Mouse (Mus musculus) limb, embryonic 10.5 days (tissue): ENCODE results near the gene Poc1b. TPM values are rescaled to one million over a fixed set of nuclear protein-coding genes. Genes with fewer than 3 reads are reported as not detected.
"Not testable (repeated sequence)": the region's sequence is repeated elsewhere in the genome, so short reads cannot be mapped to it uniquely, and the experiment has no call there.

Source experiments
- DNase-seq: peaks from one replicate; pipeline ENCODE4 v3.0.0-alpha.2; 2017; ENCODE audit warnings: low spot score
- H3K27ac ChIP-seq: fragments of 300-500 bp; sonication (generic); 2 replicates; pipeline ENCODE4 v1.5.1; 2016; ENCODE audit warnings: mild to moderate bottlenecking
- H3K27me3 ChIP-seq: fragments of 300-500 bp; sonication (generic); 2 replicates; pipeline ENCODE4 v1.6.1; 2016; ENCODE audit warnings: low read depth, mild to moderate bottlenecking; ENCODE audit not compliant: poor library complexity, severe bottlenecking
- H3K36me3 ChIP-seq: fragments of 300-500 bp; sonication (generic); 2 replicates; pipeline ENCODE4 v1.6.1; 2016; ENCODE audit warnings: mild to moderate bottlenecking, moderate library complexity
- H3K4me1 ChIP-seq: fragments of 300-500 bp; sonication (generic); 2 replicates; pipeline ENCODE4 v1.6.1; 2016
- H3K4me3 ChIP-seq: fragments of 300-500 bp; sonication (generic); 2 replicates; pipeline ENCODE4 v1.5.1; 2016; ENCODE audit warnings: mild to moderate bottlenecking, moderate library complexity
- H3K9me3 ChIP-seq: fragments of 300-500 bp; sonication (generic); replicated peaks from 2 replicates; pipeline ENCODE4 v1.6.1; 2016; ENCODE audit warnings: mild to moderate bottlenecking
- WGBS: fragments of 180-500 bp; shearing (Covaris S2); methylation state at CpG from one replicate; pipeline ENCODE4 v1.1.7; 2016; 5-methylcytosine and 5-hydroxymethylcytosine counted together
- polyA plus RNA-seq: library from polyadenylated mRNA; unstranded; fragments of >200 nt; fragmentation: Nextera tagmentation; extraction: Ambion mirVana; gene quantifications from 2 replicates; pipeline ENCODE4 v1.2.1, GENCODE M21; 2016

Poc1b gene
- polyA plus RNA-seq, 1 experiment from 2014 or later = 39.9 TPM

DNA sequence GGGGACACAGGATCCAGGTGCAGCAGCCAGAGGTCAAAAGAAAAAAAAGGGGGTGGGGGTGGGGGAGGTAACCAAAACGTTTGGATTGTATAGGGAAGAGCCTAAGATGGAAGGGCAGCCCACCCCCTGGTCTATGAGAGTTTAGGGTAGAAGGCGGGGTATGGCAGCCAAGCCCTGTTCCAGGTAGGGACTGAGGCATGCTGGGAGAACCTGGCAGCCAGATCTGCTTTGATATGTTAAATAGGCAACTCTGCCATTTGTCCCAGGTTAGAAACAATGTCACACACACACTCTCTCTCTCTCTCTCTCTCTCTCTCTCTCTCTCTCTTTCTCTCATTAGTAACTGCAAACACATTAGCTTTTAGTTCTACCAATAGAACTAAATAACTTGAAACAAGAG, 100.3 kb downstream of the Poc1b start:
- H3K27me3 ChIP-seq = no peaks in the 10 kb centered on the region
- no peaks in the 10 kb centered on the region for H3K36me3 ChIP-seq
- no peaks in the 10 kb centered on the region for H3K9me3 ChIP-seq
- H3K27ac ChIP-seq = no peak overlapping the region
- H3K4me3 ChIP-seq = no peak overlapping the region
- H3K4me1 ChIP-seq = peaks cover 52% of the 10 kb centered on the region
- DNase-seq = no peak
- WGBS = 48% methylated on average over 2 of the region's 2 CpGs

DNA sequence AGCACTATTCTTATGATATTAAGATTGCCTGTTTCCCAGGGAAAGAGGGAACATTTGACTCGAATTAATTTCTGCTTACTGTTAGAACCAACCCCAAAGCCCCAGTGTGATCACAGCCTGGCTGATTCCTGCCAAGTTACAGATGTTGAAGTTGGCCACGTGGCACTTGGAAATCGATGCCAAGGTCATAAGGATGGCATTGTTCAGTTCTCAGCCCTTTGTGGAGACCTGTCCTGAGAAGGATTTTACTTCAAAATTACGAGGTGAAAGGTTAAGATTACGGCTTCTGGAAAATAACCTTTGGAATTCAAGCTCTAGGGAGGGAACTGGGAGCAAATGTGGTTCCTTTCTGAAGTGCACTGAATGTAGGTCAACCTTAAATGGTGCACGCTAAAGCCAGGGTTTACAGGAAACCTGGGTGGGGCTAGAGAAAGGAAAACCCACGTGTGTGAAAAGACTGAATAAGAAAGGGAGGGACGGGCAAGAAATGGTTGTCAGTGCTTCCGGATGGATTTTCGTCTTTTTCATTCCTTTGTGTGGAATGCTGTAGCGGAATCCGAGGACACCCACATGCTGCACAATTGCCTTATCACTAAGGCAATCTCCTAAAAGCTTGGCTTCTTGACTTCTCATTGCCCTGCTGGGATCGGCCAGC, 102.4 kb downstream of the Poc1b start:
- no peak overlapping the region for H3K4me3 ChIP-seq
- H3K9me3 ChIP-seq = no peaks in the 10 kb centered on the region
- no peak for DNase-seq
- peaks cover 37% of the 10 kb centered on the region for H3K4me1 ChIP-seq
- 82% methylated on average over 13 of the region's 13 CpGs for WGBS
- H3K27me3 ChIP-seq = no peaks in the 10 kb centered on the region
- no peaks in the 10 kb centered on the region for H3K36me3 ChIP-seq
- H3K27ac ChIP-seq = no peak overlapping the region

DNA sequence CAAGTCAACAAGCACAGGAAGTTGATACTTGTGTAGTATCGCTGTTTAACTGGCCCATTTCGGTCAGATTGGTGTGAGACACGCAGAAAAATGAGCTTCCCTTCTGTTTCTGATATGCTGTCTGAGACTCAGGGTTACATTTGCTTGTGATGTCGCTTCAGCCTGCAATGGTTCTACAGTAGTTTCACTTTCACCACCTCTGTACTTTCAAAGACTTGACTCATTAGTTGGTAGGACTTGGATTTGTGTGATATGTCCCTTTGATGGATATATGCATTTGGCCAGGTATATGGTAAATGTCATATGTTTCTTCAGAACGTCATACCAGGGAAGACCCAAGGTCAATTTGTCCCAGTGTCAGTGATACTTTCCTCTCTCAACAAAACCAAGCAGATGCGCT, 104.2 kb downstream of the Poc1b start:
- 93% methylated on average over 6 of the region's 6 CpGs for WGBS

DNA sequence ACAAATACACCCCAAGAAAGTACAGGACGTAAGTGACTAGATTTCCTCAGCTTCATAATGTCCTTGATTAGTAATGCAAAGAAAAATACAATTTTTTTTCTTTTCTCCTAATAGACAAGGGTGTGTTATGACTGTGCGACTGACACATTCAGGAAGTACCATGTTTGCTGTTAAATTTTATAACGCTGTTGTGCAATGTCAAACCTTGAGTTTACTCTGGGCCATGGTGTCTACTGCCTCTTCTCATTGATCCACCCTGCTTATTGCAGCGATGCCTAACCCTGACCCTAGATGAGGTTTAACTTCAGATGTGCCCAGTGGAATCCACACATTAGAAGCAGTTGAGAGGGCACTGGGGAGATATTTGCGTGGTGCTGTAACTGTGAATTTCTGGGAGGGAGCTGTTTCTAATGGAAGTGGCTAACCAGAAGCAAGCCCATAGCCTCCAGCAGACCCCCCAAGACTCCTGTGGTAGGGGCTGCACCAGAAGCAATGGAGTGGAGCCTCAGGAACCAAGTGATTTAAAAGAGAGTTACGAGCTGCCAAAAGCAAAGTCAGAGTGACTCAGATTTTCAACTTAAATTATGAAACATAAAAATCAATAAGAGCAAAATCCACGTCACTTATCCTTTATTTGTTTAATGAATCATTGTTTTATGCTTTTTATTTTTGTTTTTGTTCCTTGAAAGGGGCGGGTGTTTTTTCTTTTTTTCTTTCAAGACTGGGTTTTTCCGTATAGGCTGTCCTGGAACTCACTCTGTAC, 104.8 kb downstream of the Poc1b start:
- 92% methylated on average over 9 of the region's 9 CpGs for WGBS
- Histone ChIP-seq H3K4me1 (peaks cover 18% of the 10 kb centered on the region), H3K27ac (no peak overlapping the region), H3K36me3 (no peaks in the 10 kb centered on the region), H3K9me3 (no peaks in the 10 kb centered on the region), H3K27me3 (no peaks in the 10 kb centered on the region), H3K4me3 (no peak overlapping the region)
- no peak for DNase-seq

More for the DNA sequence above, 104.2 kb downstream of the Poc1b start:
- Histone ChIP-seq H3K4me1 (peaks cover 25% of the 10 kb centered on the region), H3K27me3 (no peaks in the 10 kb centered on the region), H3K4me3 (no peak overlapping the region), H3K36me3 (no peaks in the 10 kb centered on the region), H3K9me3 (no peaks in the 10 kb centered on the region), H3K27ac (no peak overlapping the region)
- no peak for DNase-seq

DNA sequence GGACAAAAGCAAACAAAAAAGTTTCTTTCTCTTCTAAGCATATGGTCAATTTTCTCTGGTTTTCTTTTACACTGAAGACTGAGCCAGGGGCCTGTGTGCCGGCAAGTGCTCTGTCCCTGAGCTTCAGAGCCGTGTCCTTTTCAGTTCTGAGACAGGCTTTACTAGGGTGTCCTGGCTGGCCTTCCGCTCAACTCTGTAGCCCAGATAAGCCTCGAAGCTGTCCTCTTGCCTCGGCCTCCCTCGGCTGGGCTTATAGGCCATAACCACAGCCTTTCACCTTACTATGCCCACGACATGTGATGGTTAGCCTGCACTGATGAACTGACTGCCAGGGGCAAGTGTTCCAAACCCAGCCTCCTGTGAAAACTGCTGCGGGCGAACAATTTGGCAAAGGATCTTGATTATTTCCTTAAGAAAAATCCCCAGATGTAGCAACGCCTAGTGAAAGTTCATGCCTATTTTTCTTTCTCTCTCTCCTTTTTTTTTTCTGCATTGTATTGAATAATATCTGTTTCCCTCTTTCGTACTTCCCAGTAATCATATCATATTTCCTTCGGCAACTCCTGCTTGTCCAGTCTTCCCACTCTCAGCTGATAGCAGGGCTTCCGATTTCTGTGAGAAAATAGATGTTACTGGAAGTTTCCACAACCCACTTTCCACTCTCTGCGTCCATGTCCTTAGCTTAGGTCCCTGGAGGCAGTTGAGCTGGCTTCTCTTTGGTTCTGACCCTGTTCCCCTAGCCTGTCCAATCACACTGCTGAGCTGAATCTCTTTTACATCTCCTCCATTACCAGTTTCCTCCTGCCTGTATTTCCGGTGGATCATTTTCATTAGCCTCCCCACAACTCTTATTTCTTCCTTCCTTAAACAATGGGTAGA, 107.8 kb downstream of the Poc1b start:
- H3K9me3 ChIP-seq = no peaks in the 10 kb centered on the region
- H3K27ac ChIP-seq = no peak overlapping the region
- H3K27me3 ChIP-seq = no peaks in the 10 kb centered on the region
- H3K4me1 ChIP-seq = peaks cover 3% of the 10 kb centered on the region; the same call in 1 of the 2 replicates
- no peak for DNase-seq
- H3K4me3 ChIP-seq = no peak overlapping the region
- H3K36me3 ChIP-seq = no peaks in the 10 kb centered on the region
- 92% methylated on average over 15 of the region's 15 CpGs for WGBS

DNA sequence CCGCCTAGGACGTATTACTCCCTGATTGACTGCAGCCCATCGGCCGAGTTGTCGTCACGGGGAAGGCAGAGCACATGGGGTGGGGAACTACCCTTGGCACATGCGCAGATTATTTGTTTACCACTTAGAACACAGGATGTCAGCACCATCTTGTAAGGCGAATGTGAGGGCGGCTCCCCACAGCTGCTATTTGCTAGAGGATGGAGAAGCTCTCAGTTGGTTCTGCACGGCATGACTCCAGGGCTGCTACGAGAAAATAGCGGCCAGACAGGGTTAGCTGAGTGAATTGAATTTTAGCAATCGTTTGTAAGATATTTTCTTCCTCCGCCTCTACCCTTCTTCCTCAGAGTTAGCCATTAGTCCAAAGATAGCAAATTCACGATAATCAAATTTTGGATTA, 109.7 kb downstream of the Poc1b start:
- H3K27me3 ChIP-seq, H3K4me1 ChIP-seq, H3K4me3 ChIP-seq, DNase-seq, H3K27ac ChIP-seq, H3K36me3 ChIP-seq, H3K9me3 ChIP-seq: not testable (repeated sequence)
- 93% methylated on average over 15 of the region's 15 CpGs for WGBS

DNA sequence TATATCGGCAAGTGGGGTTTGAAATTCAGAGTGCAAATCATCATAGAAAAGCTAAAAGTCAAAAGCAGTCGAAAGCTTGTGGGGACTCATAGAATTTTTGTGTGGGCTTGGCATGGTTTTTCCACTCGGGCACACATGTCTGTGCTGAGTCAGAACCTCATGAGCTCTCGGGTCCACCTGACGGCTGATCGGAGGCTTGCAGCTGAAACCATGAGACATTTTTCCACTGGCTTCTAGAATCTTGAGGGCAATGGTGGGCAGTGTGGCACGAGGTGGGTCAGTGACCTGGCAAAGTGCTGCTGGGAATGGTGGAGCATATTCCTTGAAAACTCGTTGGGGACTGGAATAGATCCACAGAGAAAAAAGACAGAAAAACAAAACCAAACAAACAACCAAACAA, 114.7 kb downstream of the Poc1b start:
- no peak for DNase-seq
- H3K27me3 ChIP-seq = no peaks in the 10 kb centered on the region
- no peaks in the 10 kb centered on the region for H3K9me3 ChIP-seq
- H3K4me1 ChIP-seq = 0 out of 2 replicates have a peak, but pooled peaks cover 3% of the 10 kb centered on the region
- H3K4me3 ChIP-seq = no peak overlapping the region
- 97% methylated on average over 8 of the region's 8 CpGs for WGBS
- no peaks in the 10 kb centered on the region for H3K36me3 ChIP-seq
- no peak overlapping the region for H3K27ac ChIP-seq

DNA sequence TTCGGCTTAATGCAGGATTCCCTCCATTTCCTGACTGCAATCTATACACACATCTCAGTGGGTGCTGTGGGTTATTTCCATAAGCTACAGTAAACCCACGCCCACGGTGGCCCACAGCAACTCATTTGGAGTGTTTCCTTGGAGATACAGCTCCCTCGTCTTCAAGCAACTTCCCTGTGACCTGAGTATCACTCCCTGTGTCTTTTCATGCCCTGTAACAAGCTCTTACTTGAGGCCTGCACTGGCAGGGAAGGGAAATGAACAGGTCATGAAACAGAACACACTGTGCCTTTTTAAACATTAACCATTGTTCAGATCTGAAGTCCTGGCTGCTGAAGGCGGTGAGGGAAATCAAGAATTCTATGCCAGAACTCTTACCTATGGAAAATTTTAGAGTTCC, 115.9 kb downstream of the Poc1b start:
- no peaks in the 10 kb centered on the region for H3K9me3 ChIP-seq
- H3K27ac ChIP-seq = no peak overlapping the region
- H3K36me3 ChIP-seq = no peaks in the 10 kb centered on the region
- DNase-seq = no peak
- H3K27me3 ChIP-seq = no peaks in the 10 kb centered on the region
- no peak overlapping the region for H3K4me3 ChIP-seq
- peaks cover 11% of the 10 kb centered on the region for H3K4me1 ChIP-seq
- WGBS = 86% methylated on average over 5 of the region's 5 CpGs

DNA sequence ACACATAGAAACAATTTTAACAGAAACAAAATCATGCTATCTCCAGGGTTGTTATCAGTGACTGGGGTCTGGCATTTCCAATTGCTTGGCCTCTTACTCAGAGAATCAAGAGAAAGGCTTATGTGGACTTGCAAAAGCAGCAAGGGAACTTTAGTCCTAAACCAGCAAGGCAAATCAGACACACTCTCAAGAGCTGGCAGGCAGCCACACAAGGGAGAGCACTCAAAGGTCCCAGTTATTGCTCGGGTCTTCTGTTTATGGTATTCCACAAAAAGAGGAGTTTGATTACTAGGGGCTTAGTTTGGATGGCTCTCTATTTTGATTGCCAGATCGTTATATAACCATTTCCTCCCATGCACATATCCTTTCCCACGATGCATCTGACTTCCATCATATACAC, 117.4 kb downstream of the Poc1b start:
- no peaks in the 10 kb centered on the region for H3K36me3 ChIP-seq
- WGBS = 81% methylated on average over 3 of the region's 3 CpGs
- H3K27ac ChIP-seq = no peak overlapping the region
- peaks cover 26% of the 10 kb centered on the region for H3K4me1 ChIP-seq
- no peak overlapping the region for H3K4me3 ChIP-seq
- H3K27me3 ChIP-seq = no peaks in the 10 kb centered on the region
- H3K9me3 ChIP-seq = no peaks in the 10 kb centered on the region
- DNase-seq = no peak

DNA sequence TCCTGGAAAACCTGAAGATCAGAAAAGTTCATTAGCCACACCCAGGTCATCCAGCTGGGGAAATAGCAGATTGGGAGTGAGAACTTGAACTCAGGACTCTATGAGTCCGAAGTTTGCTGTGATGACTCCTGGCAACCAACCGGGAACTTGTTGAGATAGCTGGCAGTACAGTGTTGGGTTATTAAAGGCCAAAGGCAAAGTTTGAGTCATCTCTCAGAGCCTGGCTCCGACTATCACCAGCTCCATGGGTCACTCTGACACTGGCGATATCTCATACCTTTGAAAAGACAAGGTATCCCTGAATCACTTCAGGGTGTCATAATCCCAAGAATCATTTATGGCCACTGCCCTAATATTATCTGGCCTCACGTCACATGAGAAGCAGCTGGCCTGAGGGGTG, 119.9 kb downstream of the Poc1b start:
- no peak overlapping the region for H3K4me3 ChIP-seq
- no peak for DNase-seq
- H3K36me3 ChIP-seq = no peaks in the 10 kb centered on the region
- H3K4me1 ChIP-seq = peaks cover 33% of the 10 kb centered on the region
- H3K9me3 ChIP-seq = no peaks in the 10 kb centered on the region
- no peak overlapping the region for H3K27ac ChIP-seq
- 92% methylated on average over 5 of the region's 5 CpGs for WGBS
- no peaks in the 10 kb centered on the region for H3K27me3 ChIP-seq

DNA sequence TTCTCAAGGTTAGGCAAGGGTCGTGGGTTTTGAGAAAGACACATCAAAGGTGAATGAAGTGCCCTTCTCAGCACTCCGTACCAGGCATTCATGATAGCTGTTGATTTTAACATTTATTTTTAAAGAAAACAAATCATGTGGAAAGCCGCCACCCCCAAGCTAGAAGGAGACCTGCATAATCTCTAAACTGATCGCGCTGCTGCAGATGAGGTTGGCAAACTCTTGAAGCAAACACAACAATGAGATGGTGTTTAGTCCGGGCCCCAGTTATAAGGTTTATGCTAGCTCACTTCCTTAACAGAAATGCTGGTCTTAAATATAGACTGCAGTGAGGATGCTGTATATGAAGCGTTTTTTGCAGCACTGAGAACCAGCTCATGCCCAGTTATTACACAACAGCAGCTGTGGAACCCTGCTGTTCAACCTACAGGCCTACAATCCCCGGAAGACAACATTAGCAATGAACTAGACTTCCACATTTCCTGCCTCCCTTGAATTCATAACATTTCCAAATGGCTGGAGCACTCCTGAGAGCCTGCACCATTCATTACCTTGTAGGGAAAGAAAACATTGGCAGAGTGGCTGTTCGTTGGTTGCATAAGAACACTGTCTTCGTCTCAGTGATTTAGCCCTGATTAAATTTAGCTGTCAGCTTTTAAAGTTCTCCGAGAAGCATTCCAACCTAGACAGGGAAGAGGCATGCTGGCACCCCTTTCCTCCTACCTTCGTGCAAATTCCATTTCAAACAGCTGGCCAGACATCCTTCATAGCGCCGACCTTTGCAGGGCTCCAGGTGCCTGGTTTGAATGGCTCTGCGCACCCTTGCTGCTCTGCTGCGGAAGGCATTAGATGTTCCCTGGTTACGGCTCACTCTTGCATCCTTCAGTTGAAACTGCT, 121.4 kb downstream of the Poc1b start:
- Histone ChIP-seq H3K36me3 (no peaks in the 10 kb centered on the region), H3K4me3 (peak overlapping the region; percentile 39), H3K27ac (peak overlapping the region; percentile 58; the same call in 1 of the 2 replicates), H3K27me3 (no peaks in the 10 kb centered on the region), H3K4me1 (peaks cover 34% of the 10 kb centered on the region), H3K9me3 (no peaks in the 10 kb centered on the region)
- no peak for DNase-seq
- 31% methylated on average over 17 of the region's 17 CpGs for WGBS

DNA sequence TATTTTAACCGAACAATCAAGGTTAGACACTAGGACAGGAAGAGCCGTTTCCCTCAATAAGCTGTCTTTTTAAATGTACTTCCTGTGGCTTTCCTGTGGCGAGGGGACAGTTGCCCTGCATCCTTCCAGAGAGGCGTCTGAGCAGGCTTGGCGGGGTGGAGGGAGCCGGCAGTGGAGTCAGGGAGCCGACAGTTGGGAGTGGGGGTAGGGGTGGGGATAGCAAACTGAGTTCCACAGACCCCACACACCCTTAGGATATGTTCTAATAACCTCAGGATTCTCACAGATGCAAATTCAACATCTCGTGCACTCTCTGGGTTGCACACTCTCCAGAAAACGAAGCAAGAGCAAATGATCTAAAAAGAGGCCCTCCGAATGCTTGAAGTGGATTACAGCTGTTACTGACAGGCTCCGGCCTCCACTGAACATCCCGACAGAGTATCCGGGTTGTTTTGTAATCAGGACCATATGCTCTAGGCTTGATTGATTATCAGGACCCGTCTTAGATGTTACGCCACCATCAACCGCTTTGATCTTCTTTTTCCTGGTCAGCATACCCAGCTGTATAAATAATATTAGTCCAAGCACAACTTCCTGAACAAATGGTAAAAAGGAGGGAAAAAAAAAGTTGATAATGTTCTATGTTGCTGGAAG, 122.3 kb downstream of the Poc1b start:
- Histone ChIP-seq H3K27me3 (no peaks in the 10 kb centered on the region), H3K36me3 (no peaks in the 10 kb centered on the region), H3K4me1 (peaks cover 34% of the 10 kb centered on the region), H3K9me3 (no peaks in the 10 kb centered on the region), H3K27ac (peak overlapping the region; percentile 58; the same call in 1 of the 2 replicates), H3K4me3 (peak overlapping the region; percentile 39)
- WGBS = 2% methylated on average over 16 of the region's 16 CpGs
- peak; percentile 53 for DNase-seq
